Mouse (Mus musculus) layer of hippocampus, postnatal 25 days (tissue): ENCODE measurements around the gene Abi3. TPM values are rescaled to one million over a fixed set of nuclear protein-coding genes. Genes with fewer than 3 reads are reported as not detected.

Source experiments
- DNase-seq, 2 experiments: peaks; one replicate each; pipeline ENCODE4 v3.0.0; 2022; ENCODE audit warnings: mixed read lengths in 2 of 2, low spot score in 1 of 2; ENCODE audit errors: extremely low spot score in 1 of 2
- total RNA-seq, 2 experiments: library from RNA; stranded (reverse); gene quantifications; 2 replicates each; pipeline ENCODE4 v1.2.3; 2021

Gene Abi3
- total RNA-seq, 2 experiments from 2014 or later = 5.4 to 8.1 TPM

DNA sequence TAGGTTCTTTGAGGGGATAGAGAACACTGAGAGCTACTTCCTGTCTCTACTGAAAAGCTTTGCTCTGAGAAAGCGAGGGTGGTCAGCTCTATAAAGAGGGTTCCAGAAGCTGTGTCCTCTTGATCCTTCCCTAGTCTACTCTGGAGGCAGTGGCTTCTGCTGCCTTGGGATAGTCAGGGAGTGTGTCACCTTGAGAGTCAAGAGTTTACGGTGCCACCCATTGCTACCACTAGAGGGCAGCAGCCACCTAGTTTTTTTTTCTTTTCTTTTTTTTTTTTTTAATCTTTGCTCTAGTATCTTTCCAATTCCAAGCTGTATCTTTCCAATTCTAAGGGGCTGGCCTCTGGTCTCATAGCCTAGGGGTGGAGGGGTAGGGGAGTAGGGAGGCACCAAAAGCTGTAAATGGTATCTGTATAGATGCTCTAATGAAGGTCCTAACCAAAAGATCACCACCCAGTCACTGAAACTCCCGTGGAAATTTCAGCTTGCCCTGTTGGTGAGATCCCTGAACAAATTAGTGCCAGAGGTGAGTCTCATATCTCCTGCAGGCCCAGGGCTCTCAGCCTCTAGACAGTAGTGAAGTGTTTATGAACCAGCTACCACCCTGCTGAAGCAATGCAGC lies 14.7 kb downstream of the Abi3 start:
- peak; percentile 43 to 76 for DNase-seq

GRCm38 (mm10) chr11:95827168-95827447 lies 15.2 kb downstream of the Abi3 start:
- no peak for DNase-seq

GRCm38 (mm10) chr11:95826317-95827167 lies 15.7 kb downstream of the Abi3 start:
- no peak for DNase-seq

- DNase-seq = no peak
Measured at GRCm38 (mm10) chr11:95825625-95826024, 16.7 kb downstream of the Abi3 start.

GRCm38 (mm10) chr11:95824877-95825243 lies 17.4 kb downstream of the Abi3 start:
- DNase-seq = peak; percentile 39 to 58

DNA sequence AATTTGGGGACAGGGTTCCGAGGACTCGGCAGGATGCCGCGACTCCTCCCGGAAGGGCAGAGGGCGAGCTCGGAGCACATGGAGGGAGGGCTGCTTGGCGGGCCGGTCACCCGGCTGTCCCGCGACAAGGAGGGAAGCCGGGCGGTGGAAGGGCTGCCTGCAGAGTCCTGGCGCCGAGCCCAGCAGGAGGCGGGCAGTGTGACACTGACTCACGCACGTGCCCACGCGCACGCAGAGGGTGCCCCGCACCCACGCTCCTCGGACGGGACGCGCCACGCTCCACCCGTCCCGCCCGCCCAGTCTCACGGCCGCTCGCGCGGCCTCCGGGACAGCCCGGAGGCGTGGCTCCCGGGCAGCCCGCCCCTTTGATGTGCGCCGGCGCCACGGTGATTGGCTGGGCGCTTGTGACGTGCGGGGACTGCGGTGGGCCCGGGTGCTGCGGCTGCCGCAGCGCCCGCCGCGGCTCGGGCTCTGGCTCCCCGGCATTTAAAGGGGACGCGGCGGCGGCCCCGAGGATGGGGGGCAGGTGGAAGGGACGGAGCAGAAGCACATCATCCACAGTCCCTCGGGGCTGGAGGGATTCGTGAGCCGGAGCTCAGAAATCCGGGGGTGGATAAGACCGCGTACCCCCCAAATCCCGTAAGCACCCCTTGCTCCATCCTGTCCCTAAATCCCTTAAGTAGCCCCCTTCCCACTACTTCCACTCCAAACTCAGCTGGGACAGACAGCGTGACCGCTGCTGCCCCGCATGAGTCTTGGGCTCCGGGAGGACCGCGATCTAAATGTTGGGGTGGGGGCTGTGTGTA lies 18.0 kb downstream of the Abi3 start, which contains the start of gene Phospho1:
Gene Phospho1, plus strand, starts transcription at position 429 of the 806 bp plus-strand sequence.
- DNase-seq = peak; percentile 77 to 79

DNA sequence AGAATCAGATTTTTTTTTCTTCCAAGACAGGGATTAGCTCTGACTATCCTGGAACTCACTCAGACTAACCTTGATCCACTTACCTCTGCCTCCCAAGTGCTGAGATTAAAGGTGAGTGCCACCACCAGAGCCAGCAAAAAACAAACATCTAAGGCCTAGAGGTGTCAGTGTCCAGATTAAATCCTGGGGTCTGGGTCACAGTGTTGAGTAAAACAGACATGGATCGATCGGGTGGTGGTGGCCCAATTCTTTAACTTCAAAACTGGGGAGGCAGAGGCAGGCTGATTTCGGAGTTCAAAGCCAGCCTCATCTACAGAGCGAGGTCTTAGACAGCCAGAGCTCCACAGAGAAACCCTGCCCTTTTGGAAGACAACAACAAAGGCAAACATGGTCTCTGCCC lies 19.8 kb downstream of the Abi3 start:
- DNase-seq = no peak

DNA sequence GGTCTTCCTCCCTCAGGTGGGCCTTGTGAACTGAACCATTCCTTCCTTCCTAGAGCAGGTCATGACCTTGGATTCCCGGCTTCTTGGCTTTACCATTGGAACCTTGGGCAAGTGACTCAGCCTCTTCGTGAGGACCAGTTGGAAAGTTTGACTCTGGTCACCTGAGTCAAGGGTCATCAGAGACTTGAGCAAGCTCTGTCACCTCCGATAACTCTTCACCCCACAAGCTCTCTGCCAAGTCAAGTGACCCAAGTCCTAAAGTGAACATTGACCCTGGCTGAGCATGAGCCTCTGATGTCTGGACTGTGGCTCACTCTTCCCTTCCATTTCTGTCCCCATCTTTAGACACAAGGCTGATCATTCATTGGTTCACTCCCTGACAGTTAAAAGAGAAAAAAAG lies 20.8 kb downstream of the Abi3 start:
- no peak for DNase-seq

GRCm38 (mm10) chr11:95819138-95819537 lies 23.1 kb downstream of the Abi3 start:
- DNase-seq = no peak

DNA sequence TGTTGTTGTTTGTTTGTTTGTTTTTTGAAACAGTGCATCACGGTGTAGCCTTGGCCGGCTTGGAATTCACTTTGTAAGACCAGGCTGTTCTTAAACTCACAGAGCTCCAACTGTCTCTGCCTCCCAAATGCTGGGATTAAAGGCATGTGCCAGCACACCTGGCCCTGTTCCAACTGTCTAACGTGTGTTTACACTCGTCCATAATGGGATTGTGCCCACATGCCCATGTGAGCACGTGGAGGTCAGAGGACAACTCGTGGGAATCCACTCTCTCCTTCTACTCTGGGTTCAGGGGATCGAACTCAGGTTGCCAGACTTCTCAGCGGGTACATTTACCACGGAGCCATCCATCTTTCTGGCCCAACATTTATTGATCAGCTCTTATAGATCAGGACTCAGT lies 26.9 kb downstream of the Abi3 start:
- no peak for DNase-seq

DNA sequence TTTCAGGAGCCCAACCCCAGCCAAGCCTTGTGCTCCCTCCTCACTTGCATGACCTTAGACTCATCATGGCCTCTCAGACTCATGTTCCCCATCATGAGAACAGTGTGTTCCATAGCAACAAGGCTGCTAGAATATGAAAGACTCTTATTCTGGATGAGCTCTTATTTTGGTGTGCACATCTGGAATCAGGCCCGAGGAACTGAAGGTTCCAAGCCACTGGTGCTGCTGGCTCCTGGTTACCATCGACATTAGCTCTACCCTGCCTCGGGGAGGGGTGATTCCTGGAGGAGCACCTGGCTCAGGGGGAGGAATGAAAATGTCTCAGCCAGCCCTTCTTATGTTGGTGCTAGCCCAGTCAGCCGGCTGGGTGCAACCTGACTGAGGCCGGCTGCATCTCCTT lies 27.4 kb downstream of the Abi3 start:
- DNase-seq = no peak

GRCm38 (mm10) chr11:95814101-95814500 lies 28.2 kb downstream of the Abi3 start:
- DNase-seq = no peak

DNA sequence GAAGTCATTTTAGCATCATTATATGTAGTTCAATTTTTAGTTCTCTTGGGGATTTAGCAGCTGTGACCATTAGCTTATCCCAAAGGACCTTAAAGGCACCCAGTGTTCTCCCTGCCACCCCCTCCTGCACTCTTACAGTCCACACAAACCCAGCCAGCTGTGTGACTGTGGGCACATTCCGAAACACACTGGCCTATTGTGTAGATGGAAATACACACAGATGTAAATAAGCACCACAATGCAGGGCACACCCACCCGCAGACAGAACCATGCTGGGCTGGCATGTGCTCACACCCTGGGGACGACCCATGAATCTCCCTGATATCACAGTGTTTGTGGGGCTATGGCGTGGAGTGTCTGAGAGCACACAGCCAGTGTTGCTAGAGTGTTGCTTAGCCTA lies 30.1 kb downstream of the Abi3 start:
- no peak for DNase-seq

- no peak for DNase-seq
Measured at GRCm38 (mm10) chr11:95811741-95812140, 30.5 kb downstream of the Abi3 start.

- no peak for DNase-seq
Measured at GRCm38 (mm10) chr11:95810828-95811227, 31.4 kb downstream of the Abi3 start.

DNA sequence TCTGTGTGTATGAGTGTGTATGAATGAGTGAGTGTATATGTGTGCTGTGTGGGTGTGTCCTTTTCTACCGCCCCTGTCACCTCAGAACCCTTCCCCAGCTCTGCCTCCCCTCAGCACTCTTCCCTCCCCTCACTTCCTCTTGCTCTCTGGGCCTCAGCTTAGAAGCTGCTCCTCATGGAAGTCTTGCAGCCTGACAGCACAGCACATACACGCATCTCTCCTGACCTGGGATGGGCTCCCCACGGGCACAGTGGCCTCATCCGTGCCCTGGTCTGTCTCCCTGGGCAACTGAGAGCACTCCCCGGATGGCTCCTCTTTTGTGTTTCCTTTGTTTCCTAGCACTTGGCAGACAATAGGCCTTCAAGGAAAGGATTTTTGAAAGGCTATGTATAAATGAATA lies 32.7 kb downstream of the Abi3 start:
- no peak for DNase-seq

GRCm38 (mm10) chr11:95808448-95809011 lies 33.7 kb downstream of the Abi3 start:
- no peak for DNase-seq

DNA sequence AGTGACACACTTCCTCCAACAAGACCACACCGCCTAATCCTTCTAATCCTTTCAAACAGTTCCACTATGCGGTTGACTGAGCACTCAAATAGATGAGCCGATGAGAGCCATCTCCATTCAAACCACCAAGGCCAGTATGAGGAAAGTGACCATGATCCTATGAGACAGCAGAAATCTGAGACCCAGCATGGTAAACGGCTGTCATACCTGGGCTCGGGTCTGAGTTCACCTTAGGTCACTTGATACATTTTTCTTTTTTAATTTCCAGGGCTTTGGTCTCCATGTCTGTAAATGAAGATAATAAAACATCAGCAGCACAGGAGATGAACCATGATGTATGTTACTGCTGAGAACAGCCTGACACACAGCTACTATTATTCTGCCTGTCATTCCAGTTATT lies 34.4 kb downstream of the Abi3 start:
- no peak for DNase-seq

GRCm38 (mm10) chr11:95805527-95805926 lies 36.7 kb downstream of the Abi3 start:
- DNase-seq = no peak

DNA sequence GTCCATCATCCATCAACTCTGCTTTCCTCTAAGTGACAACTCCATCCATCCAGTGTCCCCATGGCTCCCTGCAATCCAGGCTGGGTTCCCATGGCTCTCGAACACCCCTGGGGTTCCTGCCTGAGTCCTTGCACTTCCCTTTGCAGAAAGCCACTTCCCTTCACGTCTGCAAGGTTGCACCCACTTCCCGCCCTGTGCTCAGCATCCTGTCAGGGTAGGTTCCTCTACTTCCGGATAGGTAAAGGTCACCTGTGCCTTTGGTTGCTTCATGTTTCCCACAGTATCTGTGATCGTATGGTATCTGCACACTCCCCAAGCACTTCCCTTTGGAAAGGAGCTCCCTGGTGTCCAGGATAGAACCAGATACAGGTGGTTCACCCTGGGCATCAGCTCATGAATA lies 37.3 kb downstream of the Abi3 start:
- no peak for DNase-seq

- DNase-seq = no peak
Measured at GRCm38 (mm10) chr11:95795582-95795981, 46.7 kb downstream of the Abi3 start.
